Mouse (Mus musculus): ENCODE measurements around the gene Sorbs1. TPM values are rescaled to one million over a fixed set of nuclear protein-coding genes. Genes with fewer than 3 reads are reported as not detected.

Gene Sorbs1
- polyA plus RNA-seq, 1 experiment from 2014 or later: 35.7 TPM

DNA sequence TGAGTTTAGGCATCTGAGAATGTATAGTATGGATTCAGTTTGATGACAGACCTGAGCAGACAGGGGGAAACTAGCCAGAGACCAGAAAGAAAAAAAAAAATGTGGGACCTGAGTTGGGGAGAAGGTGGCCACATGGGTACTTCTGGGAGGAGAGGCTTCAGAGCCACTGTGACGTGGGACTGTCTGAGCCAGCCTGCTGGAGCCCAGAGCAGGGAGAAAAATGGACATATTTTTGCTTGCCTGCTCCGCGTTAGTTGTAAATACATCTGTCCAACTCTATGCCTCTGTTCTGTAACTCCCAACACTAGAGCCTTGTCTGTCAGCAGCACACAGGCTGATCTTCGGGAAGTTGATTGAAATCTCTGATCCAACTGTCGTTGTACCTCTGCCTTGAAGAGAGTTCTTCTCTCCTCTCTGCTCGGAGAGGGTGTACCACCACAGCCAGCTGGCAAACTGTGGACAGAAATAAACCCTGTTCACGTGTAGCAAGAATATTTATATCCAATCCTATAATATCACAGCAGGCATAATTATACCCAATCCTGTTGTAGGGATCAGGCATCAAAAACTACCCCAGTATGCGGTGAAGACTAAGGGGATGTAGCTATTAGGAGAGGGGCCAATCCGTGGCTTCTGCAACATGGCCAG is 12.9 kb upstream of the Sorbs1 start:
- no peaks in the 10 kb centered on the region for H3K4me1 ChIP-seq (ENCODE audit: control insufficient read depth, insufficient read depth, low read length)
- H3K9me3 ChIP-seq (replicated peaks; ENCODE audit: control insufficient read depth, low read length): no peaks in the 10 kb centered on the region
- no peaks in the 10 kb centered on the region for H3K27me3 ChIP-seq (ENCODE audit: control insufficient read depth, insufficient read depth, low read length)
- WGBS: 86% methylated on average over 9 of the region's 9 CpGs
- H3K27ac ChIP-seq (replicated peaks; ENCODE audit: low read depth, low read length): no peak overlapping the region
- no peak overlapping the region for H3K9ac ChIP-seq (replicated peaks; ENCODE audit: low read length)
- DNase-seq (ENCODE audit: low spot score): no peak
- no peak overlapping the region for H3K4me3 ChIP-seq (ENCODE audit: low read depth, low read length)
- H3K4me2 ChIP-seq (ENCODE audit: low read depth, low read length): no peak overlapping the region
- no peak for ATAC-seq (replicated peaks; ENCODE audit: insufficient number of reproducible peaks, low FRiP score, low TSS enrichment, low read depth)
- no peaks in the 10 kb centered on the region for H3K36me3 ChIP-seq (replicated peaks; ENCODE audit: control insufficient read depth, insufficient read depth, low read depth, low read length)

DNA sequence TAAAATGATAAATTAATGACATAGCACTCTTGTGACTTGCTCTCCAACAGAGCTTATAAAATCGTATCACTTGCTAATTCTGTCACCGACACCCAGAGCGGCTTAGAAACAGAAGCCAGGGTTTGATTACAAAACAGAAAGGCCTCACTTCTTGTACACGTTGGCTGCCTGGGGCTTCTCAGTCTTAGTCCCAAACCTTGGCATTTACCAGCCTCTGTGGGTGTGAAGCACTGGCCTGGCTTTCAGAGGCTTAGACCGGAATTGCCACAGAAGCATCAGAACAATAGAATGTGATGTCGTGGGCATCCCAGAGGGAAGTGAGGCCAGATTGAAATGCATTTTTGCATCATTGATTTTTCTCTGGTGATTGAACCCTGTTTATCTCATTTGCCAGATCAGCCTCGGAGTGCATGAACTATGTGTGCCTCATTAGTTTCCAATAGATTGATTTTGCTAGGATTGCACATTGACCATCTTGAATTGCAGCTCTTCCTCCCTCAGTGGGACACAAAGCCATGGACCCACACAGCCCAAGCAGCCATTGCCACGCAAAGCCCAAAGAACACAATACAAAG is 9.9 kb upstream of the Sorbs1 start:
- no peak overlapping the region for H3K4me3 ChIP-seq (ENCODE audit: low read depth, low read length)
- no peaks in the 10 kb centered on the region for H3K4me1 ChIP-seq (ENCODE audit: control insufficient read depth, insufficient read depth, low read length)
- no peaks in the 10 kb centered on the region for H3K27me3 ChIP-seq (ENCODE audit: control insufficient read depth, insufficient read depth, low read length)
- H3K9ac ChIP-seq (replicated peaks; ENCODE audit: low read length): no peak overlapping the region
- H3K4me2 ChIP-seq (ENCODE audit: low read depth, low read length): no peak overlapping the region
- no peak for DNase-seq (ENCODE audit: low spot score)
- no peaks in the 10 kb centered on the region for H3K36me3 ChIP-seq (replicated peaks; ENCODE audit: control insufficient read depth, insufficient read depth, low read depth, low read length)
- WGBS: 71% methylated on average over 8 of the region's 8 CpGs
- ATAC-seq (replicated peaks; ENCODE audit: insufficient number of reproducible peaks, low FRiP score, low TSS enrichment, low read depth): no peak
- no peaks in the 10 kb centered on the region for H3K9me3 ChIP-seq (replicated peaks; ENCODE audit: control insufficient read depth, low read length)
- H3K27ac ChIP-seq (replicated peaks; ENCODE audit: low read depth, low read length): no peak overlapping the region

DNA sequence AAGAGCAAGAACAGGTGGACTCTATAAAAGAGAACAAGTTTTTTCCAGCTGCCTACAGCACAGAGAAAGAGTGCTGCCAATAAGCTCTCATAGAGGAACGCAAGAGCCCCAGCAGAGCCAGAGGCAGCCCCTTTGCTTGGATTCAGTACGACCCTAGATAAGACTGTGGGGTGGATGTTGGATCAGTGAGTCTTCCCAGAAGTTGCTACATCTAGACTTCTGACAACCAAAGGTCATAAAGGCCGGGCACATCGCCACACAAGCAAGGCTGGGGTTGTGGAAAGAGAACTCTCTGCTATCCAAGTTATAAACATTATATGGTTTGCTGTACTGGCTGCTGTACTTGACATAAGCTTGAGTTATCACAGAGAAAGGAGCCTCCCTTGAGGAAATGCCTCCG is 6.8 kb upstream of the Sorbs1 start:
- H3K36me3 ChIP-seq (replicated peaks; ENCODE audit: control insufficient read depth, insufficient read depth, low read depth, low read length): no peaks in the 10 kb centered on the region
- ATAC-seq (replicated peaks; ENCODE audit: insufficient number of reproducible peaks, low FRiP score, low TSS enrichment, low read depth) (no peak), DNase-seq (ENCODE audit: low spot score) (no peak)
- no peak overlapping the region for H3K9ac ChIP-seq (replicated peaks; ENCODE audit: low read length)
- H3K27ac ChIP-seq (replicated peaks; ENCODE audit: low read depth, low read length): no peak overlapping the region
- no peak overlapping the region for H3K4me3 ChIP-seq (ENCODE audit: low read depth, low read length)
- H3K27me3 ChIP-seq (ENCODE audit: control insufficient read depth, insufficient read depth, low read length): no peaks in the 10 kb centered on the region
- H3K4me1 ChIP-seq (ENCODE audit: control insufficient read depth, insufficient read depth, low read length): no peaks in the 10 kb centered on the region
- 92% methylated on average over 5 of the region's 5 CpGs for WGBS
- no peaks in the 10 kb centered on the region for H3K9me3 ChIP-seq (replicated peaks; ENCODE audit: control insufficient read depth, low read length)
- H3K4me2 ChIP-seq (ENCODE audit: low read depth, low read length): no peak overlapping the region

DNA sequence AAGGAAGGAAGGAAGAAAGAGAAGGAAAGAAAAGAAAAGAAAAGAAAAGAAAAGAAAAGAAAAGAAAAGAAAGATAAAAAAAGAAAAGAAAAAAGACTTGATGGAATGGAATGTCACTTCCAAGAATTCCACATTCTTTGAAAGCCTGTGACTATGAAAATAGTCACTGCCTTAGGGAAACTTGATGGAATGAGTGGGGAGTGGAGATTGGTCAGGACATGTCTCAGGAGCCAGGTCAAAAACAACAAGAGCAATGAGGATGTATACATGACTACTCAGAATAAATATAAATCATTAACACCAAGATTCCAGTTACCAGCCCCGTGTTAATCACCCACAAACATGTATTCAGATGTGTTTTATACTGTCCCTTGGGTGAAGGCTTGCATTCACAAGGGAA is 5.1 kb upstream of the Sorbs1 start:
- Histone ChIP-seq H3K27me3 (ENCODE audit: control insufficient read depth, insufficient read depth, low read length) (no peaks in the 10 kb centered on the region), H3K27ac (replicated peaks; ENCODE audit: low read depth, low read length) (no peak overlapping the region), H3K4me3 (ENCODE audit: low read depth, low read length) (no peak overlapping the region), H3K9me3 (replicated peaks; ENCODE audit: control insufficient read depth, low read length) (no peaks in the 10 kb centered on the region), H3K36me3 (replicated peaks; ENCODE audit: control insufficient read depth, insufficient read depth, low read depth, low read length) (no peaks in the 10 kb centered on the region), H3K9ac (replicated peaks; ENCODE audit: low read length) (no peak overlapping the region), H3K4me1 (ENCODE audit: control insufficient read depth, insufficient read depth, low read length) (no peaks in the 10 kb centered on the region), H3K4me2 (ENCODE audit: low read depth, low read length) (no peak overlapping the region)
- no peak for ATAC-seq (replicated peaks; ENCODE audit: insufficient number of reproducible peaks, low FRiP score, low TSS enrichment, low read depth)
- no peak for DNase-seq (ENCODE audit: low spot score)
- 79% methylated on average over 1 of the region's 1 CpGs for WGBS

DNA sequence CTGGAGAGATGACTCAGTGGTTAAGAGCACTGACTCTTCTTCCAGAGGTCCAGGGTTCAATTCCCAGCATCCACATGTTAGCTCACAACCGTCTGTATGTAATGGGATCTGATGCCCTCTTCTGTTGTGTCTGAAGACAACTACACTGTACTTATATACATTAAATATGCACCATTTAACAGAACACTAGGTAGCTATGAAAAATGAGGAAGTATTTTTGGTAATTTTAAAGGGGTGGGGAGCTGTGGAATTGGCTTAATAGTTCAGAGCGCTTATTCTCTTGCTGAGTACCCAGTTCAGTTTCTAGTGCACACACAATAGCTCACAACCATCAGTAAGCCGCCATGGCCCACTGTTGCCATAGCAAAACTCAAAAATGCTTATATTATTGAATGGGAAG is 2.0 kb upstream of the Sorbs1 start:
- WGBS: 95% methylated on average over 3 of the region's 3 CpGs
- no peaks in the 10 kb centered on the region for H3K36me3 ChIP-seq (replicated peaks; ENCODE audit: control insufficient read depth, insufficient read depth, low read depth, low read length)

DNA sequence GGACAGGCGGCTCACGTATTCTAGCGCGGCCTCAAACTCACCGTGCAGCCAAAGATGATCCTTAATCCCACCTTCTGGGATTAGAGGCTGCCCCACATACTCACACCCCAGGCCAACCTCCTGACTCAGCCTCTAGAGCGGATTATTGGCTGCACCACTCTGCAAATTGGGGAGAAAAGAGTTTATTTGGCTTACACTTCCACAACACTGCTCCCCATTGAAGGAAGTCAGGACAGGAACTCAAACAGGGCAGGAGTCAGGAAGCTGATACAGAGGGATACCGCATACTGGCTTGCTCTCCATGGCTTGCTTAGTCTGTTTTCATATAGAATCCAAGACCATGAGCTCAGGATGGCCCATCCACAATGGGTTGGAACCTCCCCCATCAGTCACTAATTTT is 797 bp upstream of the Sorbs1 start:
- Histone ChIP-seq H3K4me1 (ENCODE audit: control insufficient read depth, insufficient read depth, low read length) (0 out of 2 replicates have a peak, but pooled peaks cover 2% of the 10 kb centered on the region), H3K36me3 (replicated peaks; ENCODE audit: control insufficient read depth, insufficient read depth, low read depth, low read length) (no peaks in the 10 kb centered on the region), H3K9me3 (replicated peaks; ENCODE audit: control insufficient read depth, low read length) (no peaks in the 10 kb centered on the region), H3K4me3 (ENCODE audit: low read depth, low read length) (no peak overlapping the region), H3K4me2 (ENCODE audit: low read depth, low read length) (no peak overlapping the region), H3K27ac (replicated peaks; ENCODE audit: low read depth, low read length) (no peak overlapping the region), H3K9ac (replicated peaks; ENCODE audit: low read length) (no peak overlapping the region), H3K27me3 (ENCODE audit: control insufficient read depth, insufficient read depth, low read length) (no peaks in the 10 kb centered on the region)
- 80% methylated on average over 7 of the region's 7 CpGs for WGBS
- DNase-seq (ENCODE audit: low spot score) (no peak), ATAC-seq (replicated peaks; ENCODE audit: insufficient number of reproducible peaks, low FRiP score, low TSS enrichment, low read depth) (no peak)

More for the DNA sequence above, 2.0 kb upstream of the Sorbs1 start:
- Histone ChIP-seq H3K4me2 (ENCODE audit: low read depth, low read length) (no peak overlapping the region), H3K9me3 (replicated peaks; ENCODE audit: control insufficient read depth, low read length) (no peaks in the 10 kb centered on the region), H3K9ac (replicated peaks; ENCODE audit: low read length) (no peak overlapping the region), H3K27me3 (ENCODE audit: control insufficient read depth, insufficient read depth, low read length) (no peaks in the 10 kb centered on the region), H3K4me3 (ENCODE audit: low read depth, low read length) (no peak overlapping the region), H3K4me1 (ENCODE audit: control insufficient read depth, insufficient read depth, low read length) (0 out of 2 replicates have a peak, but pooled peaks cover 2% of the 10 kb centered on the region), H3K27ac (replicated peaks; ENCODE audit: low read depth, low read length) (no peak overlapping the region)
- ATAC-seq (replicated peaks; ENCODE audit: insufficient number of reproducible peaks, low FRiP score, low TSS enrichment, low read depth): no peak
- no peak for DNase-seq (ENCODE audit: low spot score)

DNA sequence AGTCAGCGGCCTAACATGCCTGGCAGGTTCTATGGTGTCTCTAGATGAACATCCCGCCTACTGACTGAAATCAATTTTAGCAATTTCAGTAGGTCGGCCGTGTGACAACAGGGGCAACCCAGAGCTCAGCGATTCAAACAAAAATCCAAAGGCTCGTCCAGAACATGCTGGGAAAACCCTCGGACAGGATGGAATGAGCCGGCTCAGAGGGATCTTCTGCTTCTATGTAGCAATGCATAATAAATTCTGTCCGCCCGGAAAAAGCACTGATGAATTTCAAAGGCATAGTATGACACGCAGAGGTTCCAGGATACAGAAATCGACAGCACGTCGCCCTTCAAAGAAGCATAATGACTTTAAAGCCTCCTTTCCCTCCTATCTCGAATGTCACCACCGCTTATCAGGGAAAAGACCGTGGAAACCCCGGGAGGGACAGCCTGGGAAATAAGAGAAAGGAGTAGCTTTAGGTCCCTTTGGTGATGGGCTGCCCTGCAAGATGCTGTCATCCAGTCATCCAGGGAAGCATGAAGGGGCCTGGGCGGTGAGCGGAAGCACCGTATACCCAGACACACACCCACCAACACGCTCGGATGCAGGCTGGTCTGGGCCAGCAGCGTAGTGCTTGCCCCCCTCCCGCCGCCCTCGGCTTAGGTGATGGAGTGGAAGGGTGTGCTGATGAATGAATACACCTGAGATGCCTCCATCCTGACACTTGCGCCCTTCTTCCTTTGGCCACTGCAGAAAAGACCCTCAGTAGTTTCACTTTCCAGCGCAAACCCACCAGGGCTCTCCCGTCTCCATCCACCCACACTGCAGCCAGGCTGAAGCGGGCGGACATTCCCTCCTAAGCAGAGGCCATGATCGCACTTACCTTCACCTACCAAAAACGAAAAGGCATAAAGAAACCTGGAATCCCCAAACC is 818 bp downstream of the Sorbs1 start:
- WGBS: 1% methylated on average over 33 of the region's 34 CpGs
- DNase-seq (ENCODE audit: low spot score): peak; percentile 33
- H3K4me2 ChIP-seq (ENCODE audit: low read depth, low read length): peak overlapping the region; percentile 91

More for the DNA sequence above, 818 bp downstream of the Sorbs1 start:
- ATAC-seq (replicated peaks; ENCODE audit: insufficient number of reproducible peaks, low FRiP score, low TSS enrichment, low read depth): peak; percentile 41; the same call in 1 of the 2 replicates
- H3K27ac ChIP-seq (replicated peaks; ENCODE audit: low read depth, low read length): peak overlapping the region; percentile 80
- H3K4me3 ChIP-seq (ENCODE audit: low read depth, low read length): peak overlapping the region; percentile 69
- no peaks in the 10 kb centered on the region for H3K9me3 ChIP-seq (replicated peaks; ENCODE audit: control insufficient read depth, low read length)
- H3K9ac ChIP-seq (replicated peaks; ENCODE audit: low read length): peak overlapping the region; percentile 76
- 0 out of 2 replicates have a peak, but pooled peaks cover 2% of the 10 kb centered on the region for H3K4me1 ChIP-seq (ENCODE audit: control insufficient read depth, insufficient read depth, low read length)
- H3K27me3 ChIP-seq (ENCODE audit: control insufficient read depth, insufficient read depth, low read length): no peaks in the 10 kb centered on the region
- H3K36me3 ChIP-seq (replicated peaks; ENCODE audit: control insufficient read depth, insufficient read depth, low read depth, low read length): no peaks in the 10 kb centered on the region
